22 mouse cellular contexts compared by ENCODE assay signal in the genomic region with DNA sequence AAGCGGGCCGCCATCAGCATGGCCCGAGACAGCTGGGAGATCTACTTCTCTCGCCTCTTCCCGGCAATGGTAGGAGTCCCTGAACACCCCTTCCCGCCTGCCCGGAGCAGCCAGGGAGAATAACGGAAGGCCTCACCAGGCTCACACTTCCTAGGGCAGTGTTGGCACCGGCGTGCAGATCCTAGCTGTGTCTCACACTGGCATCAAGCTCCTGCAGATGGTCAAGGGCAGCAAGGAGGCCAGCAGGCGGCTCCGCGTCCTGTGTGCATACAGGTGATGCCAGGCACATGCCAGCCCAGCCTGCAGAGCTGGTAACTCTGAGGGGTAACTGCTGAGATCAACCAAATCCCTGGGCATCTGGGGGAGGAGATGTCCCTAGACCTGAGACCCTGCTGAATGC. TPM values are rescaled to one million over a fixed set of nuclear protein-coding genes. Genes with fewer than 3 reads are reported as not detected.
DNase-seq lines count a peak whose midpoint lies in the region; ATAC-seq and TF ChIP-seq lines count a peak whose summit lies in the region.
"Had no signal": no experiment of that assay in that cellular context is flagged by ENCODE, and none has a peak within 500 bp of the region (broad histone marks: within the 10 kb centered on the region; RNA-seq: fewer than 3 reads in every experiment).

No protein-coding gene starts in this region.

- peaks cover 55% of the 10 kb centered on the region for H3K4me1 ChIP-seq in liver, embryonic 12.5 days
- H3K4me1 ChIP-seq in liver, embryonic 11.5 days (replicated peaks; ENCODE audit: control insufficient read depth, insufficient read depth, low read length), result peaks cover 16% of the 10 kb centered on the region
- H3K4me1 ChIP-seq in cerebellum, adult 2 months (ENCODE audit: control insufficient read depth, insufficient read depth, low read length), result peaks cover 9% of the 10 kb centered on the region; the same call in 1 of the 2 replicates
- H3K4me1 ChIP-seq in kidney, embryonic 15.5 days, result peaks cover 18% of the 10 kb centered on the region; the same call in 1 of the 2 replicates

- no peak for TF ChIP-seq CTCF in cerebellum, adult 2 months (IDR thresholded peaks at IDR 0.05; ENCODE audit: borderline replicate concordance, insufficient read depth, low read depth, low read length)

- no peaks in the 10 kb centered on the region for H3K9me3 ChIP-seq in liver, embryonic 12.5 days (replicated peaks)
- no peaks in the 10 kb centered on the region for H3K9me3 ChIP-seq in liver, embryonic 11.5 days (ENCODE audit: control insufficient read depth, low read length)
- H3K9me3 ChIP-seq in kidney, embryonic 15.5 days (replicated peaks), result no peaks in the 10 kb centered on the region
- H3K9me3 ChIP-seq: forebrain, embryonic 10.5 days; forebrain, embryonic 13.5 days; hindbrain, embryonic 12.5 days; hindbrain, embryonic 15.5 days had no signal

- peaks cover 65% of the 10 kb centered on the region for H3K27me3 ChIP-seq in liver, embryonic 12.5 days (replicated peaks)
- peaks cover 28% of the 10 kb centered on the region for H3K27me3 ChIP-seq in liver, embryonic 11.5 days (replicated peaks; ENCODE audit: control insufficient read depth, insufficient read depth, low read length)
- H3K27me3 ChIP-seq in cerebellum, adult 2 months (ENCODE audit: control insufficient read depth, insufficient read depth, low read length), result no peaks in the 10 kb centered on the region
- H3K27me3 ChIP-seq in kidney, embryonic 15.5 days, result peaks cover 28% of the 10 kb centered on the region

- H3K36me3 ChIP-seq in liver, embryonic 12.5 days, result no peaks in the 10 kb centered on the region
- no peaks in the 10 kb centered on the region for H3K36me3 ChIP-seq in liver, embryonic 11.5 days (ENCODE audit: control insufficient read depth, insufficient read depth, low read length)
- H3K36me3 ChIP-seq in kidney, embryonic 15.5 days, result no peaks in the 10 kb centered on the region
- H3K36me3 ChIP-seq: forebrain, embryonic 10.5 days; hindbrain, embryonic 12.5 days; hindbrain, embryonic 15.5 days had no signal

- no peak for TF ChIP-seq POLR2A in cerebellum, adult 2 months (IDR thresholded peaks at IDR 0.05; ENCODE audit: borderline replicate concordance, insufficient read depth, low read length)

- no peak for ATAC-seq in liver, embryonic 12.5 days
- ATAC-seq in liver, embryonic 11.5 days (replicated peaks; ENCODE audit: low FRiP score), result no peak
- ATAC-seq in kidney, embryonic 15.5 days (replicated peaks; ENCODE audit: low FRiP score), result no peak
- ATAC-seq in megakaryocyte progenitor cell, adult 5-6 weeks (replicated peaks; ENCODE audit: poor library complexity), result no peak
- ATAC-seq: CD4-positive, CD25-positive, alpha-beta regulatory T cell, adult 4 months; forebrain, embryonic 13.5 days; forebrain, embryonic 16.5 days; intestine, postnatal 0 days had no signal

- H3K9ac ChIP-seq in liver, embryonic 12.5 days, result no peak overlapping the region
- H3K9ac ChIP-seq in liver, embryonic 11.5 days (ENCODE audit: low read depth, low read length), result no peak overlapping the region
- no peak overlapping the region for H3K9ac ChIP-seq in kidney, embryonic 15.5 days
- H3K9ac ChIP-seq: forebrain, embryonic 13.5 days; hindbrain, embryonic 12.5 days; hindbrain, embryonic 15.5 days had no signal

- peak overlapping the region; percentile 10; the same call in 1 of the 2 replicates for H3K27ac ChIP-seq in liver, embryonic 12.5 days
- no peak overlapping the region for H3K27ac ChIP-seq in liver, embryonic 11.5 days (ENCODE audit: low read depth, low read length)
- no peak overlapping the region for H3K27ac ChIP-seq in cerebellum, adult 2 months (ENCODE audit: insufficient read depth, low read length)
- H3K27ac ChIP-seq in kidney, embryonic 15.5 days, result no peak overlapping the region
- H3K27ac ChIP-seq: forebrain, embryonic 10.5 days; forebrain, embryonic 13.5 days; hindbrain, embryonic 12.5 days; hindbrain, embryonic 15.5 days had no signal

- H3K4me3 ChIP-seq in liver, embryonic 12.5 days, result no peak overlapping the region
- H3K4me3 ChIP-seq in liver, embryonic 11.5 days (ENCODE audit: low read depth, low read length), result no peak overlapping the region
- no peak overlapping the region for H3K4me3 ChIP-seq in cerebellum, adult 2 months (replicated peaks; ENCODE audit: insufficient read depth, low read depth, low read length)
- H3K4me3 ChIP-seq in kidney, embryonic 15.5 days (replicated peaks), result no peak overlapping the region
- H3K4me3 ChIP-seq: forebrain, embryonic 10.5 days; forebrain, embryonic 13.5 days; hindbrain, embryonic 12.5 days; hindbrain, embryonic 15.5 days had no signal

- DNase-seq in liver, embryonic 11.5 days (ENCODE audit: low spot score), result no peak
- peak; percentile 50 to 60 for DNase-seq in cerebellum, adult 2 months
- DNase-seq in cerebellum, adult 9-11 months, result peak; percentile 63
- peak; percentile 35 to 49 for DNase-seq in cerebellum, postnatal 36 days
- no peak for DNase-seq in spleen, postnatal 36 days (ENCODE audit: low spot score in 2 of 2)
- DNase-seq: adrenal gland, adult 2 months; adrenal gland, postnatal 25 days; gastrocnemius, postnatal 14 days; heart, adult 11 months had no signal

- 79% methylated on average over 13 of the region's 13 CpGs for WGBS in liver, embryonic 12.5 days (ENCODE audit: insufficient replicate concordance)
- 80% methylated on average over 13 of the region's 13 CpGs for WGBS in liver, embryonic 11.5 days
- WGBS in cerebellum, adult 2 months, result 32% methylated on average over 13 of the region's 13 CpGs
- 80% methylated on average over 13 of the region's 13 CpGs for WGBS in kidney, embryonic 15.5 days

- H3K4me2 ChIP-seq in liver, embryonic 12.5 days, result no peak overlapping the region
- no peak overlapping the region for H3K4me2 ChIP-seq in liver, embryonic 11.5 days
- H3K4me2 ChIP-seq in kidney, embryonic 15.5 days, result no peak overlapping the region
- H3K4me2 ChIP-seq: forebrain, embryonic 13.5 days; heart, embryonic 11.5 days; hindbrain, embryonic 12.5 days; hindbrain, embryonic 15.5 days had no signal

RNA-seq across cellular contexts. Expression of gene Alkbh5, which starts 28.9 kb away (rescaled TPM):
- polyA plus RNA-seq in liver, embryonic 12.5 days (2016; fragmentation: Nextera tagmentation; extraction: Ambion mirVana), result 32.7 and 33.2 TPM in 2 replicates
- 37.7 and 38.5 TPM in 2 replicates for polyA plus RNA-seq in liver, embryonic 11.5 days (2014; fragmentation: Nextera tagmentation; extraction: Ambion mirVana)
- polyA plus RNA-seq in cerebellum, adult 2 months (2012; rRNA removed), result 25.2 and 27.3 TPM in 2 replicates
- polyA plus RNA-seq in kidney, embryonic 15.5 days (2015; fragmentation: Nextera tagmentation; extraction: Ambion mirVana), result 37.5 and 37.9 TPM in 2 replicates
- total RNA-seq in megakaryocyte progenitor cell, adult 5-6 weeks (2015), result 29.8 and 30.5 TPM in 2 replicates
- total RNA-seq in megakaryocyte progenitor cell, adult 5-6 weeks (2017), result 26.8 and 29.3 TPM in 2 replicates

RNA-seq across cellular contexts. Expression of gene Myo15, which starts 38.1 kb away (rescaled TPM):
- polyA plus RNA-seq in liver, embryonic 12.5 days (2016; fragmentation: Nextera tagmentation; extraction: Ambion mirVana), result 0.26 and 0.28 TPM in 2 replicates
- polyA plus RNA-seq in liver, embryonic 11.5 days (2014; fragmentation: Nextera tagmentation; extraction: Ambion mirVana), result 0.34 and 0.52 TPM in 2 replicates
- polyA plus RNA-seq in cerebellum, adult 2 months (2012; rRNA removed), result 3.1 and 4.6 TPM in 2 replicates
- polyA plus RNA-seq in kidney, embryonic 15.5 days (2015; fragmentation: Nextera tagmentation; extraction: Ambion mirVana), result 0.23 and 0.26 TPM in 2 replicates
- 0.02 TPM in 2 replicates for total RNA-seq in megakaryocyte progenitor cell, adult 5-6 weeks (2015)
- total RNA-seq in megakaryocyte progenitor cell, adult 5-6 weeks (2017), result 0.07 TPM in 1 of 2 replicates, not detected in the other
- polyA plus RNA-seq: C2C12; CD4-positive, CD25-positive, alpha-beta regulatory T cell, adult 4 months; heart, postnatal 0 days had no signal

RNA-seq across cellular contexts. Expression of gene Drg2, which starts 52.9 kb away (rescaled TPM):
- polyA plus RNA-seq in liver, embryonic 12.5 days (2016; fragmentation: Nextera tagmentation; extraction: Ambion mirVana), result 58.1 and 61.7 TPM in 2 replicates
- 98.5 and 105 TPM in 2 replicates for polyA plus RNA-seq in liver, embryonic 11.5 days (2014; fragmentation: Nextera tagmentation; extraction: Ambion mirVana)
- 101 and 110 TPM in 2 replicates for polyA plus RNA-seq in cerebellum, adult 2 months (2012; rRNA removed)
- polyA plus RNA-seq in kidney, embryonic 15.5 days (2015; fragmentation: Nextera tagmentation; extraction: Ambion mirVana), result 106 and 120 TPM in 2 replicates
- 34.4 and 39.0 TPM in 2 replicates for total RNA-seq in megakaryocyte progenitor cell, adult 5-6 weeks (2015)
- total RNA-seq in megakaryocyte progenitor cell, adult 5-6 weeks (2017), result 57.7 and 58.8 TPM in 2 replicates

Comparison
In these comparisons a context has a peak if more than half of its experiments do, and no peak if none do; other contexts are left out.
1. DNase-seq: peak in cerebellum, adult 2 months (2 of 2), cerebellum, adult 9-11 months (single experiment) and cerebellum, postnatal 36 days (2 of 2); none in liver, embryonic 11.5 days (single experiment) and spleen, postnatal 36 days (0 of 2).